Mouse (Mus musculus) kidney, embryonic 15.5 days (tissue): ENCODE results near the gene Esp3. TPM values are rescaled to one million over a fixed set of nuclear protein-coding genes. Genes with fewer than 3 reads are reported as not detected.
"Not testable (repeated sequence)": the region's sequence is repeated elsewhere in the genome, so short reads cannot be mapped to it uniquely, and the experiment has no call there.

Experiments
- ATAC-seq: fragments of 200-750 bp; cut with Nextera tagmentation; replicated peaks from 2 replicates; pipeline ENCODE4 v1.8.0; 2017; ENCODE audit warnings: moderate TSS enrichment; ENCODE audit not compliant: low FRiP score
- H3K27ac ChIP-seq: fragments of 300-500 bp; sonication (generic); 2 replicates; pipeline ENCODE4 v1.5.1; 2015; ENCODE audit warnings: mild to moderate bottlenecking, inconsistent platforms
- H3K27me3 ChIP-seq: fragments of 300-500 bp; sonication (generic); 2 replicates; pipeline ENCODE4 v1.6.1; 2015; ENCODE audit warnings: inconsistent platforms
- H3K36me3 ChIP-seq: fragments of 300-500 bp; sonication (generic); 2 replicates; pipeline ENCODE4 v1.6.1; 2015; ENCODE audit warnings: inconsistent platforms
- H3K4me1 ChIP-seq: fragments of 300-500 bp; sonication (generic); 2 replicates; pipeline ENCODE4 v1.6.1; 2015; ENCODE audit warnings: inconsistent platforms
- H3K4me2 ChIP-seq: fragments of 300-500 bp; sonication (generic); 2 replicates; pipeline ENCODE4 v1.6.1; 2015; ENCODE audit warnings: moderate library complexity, mild to moderate bottlenecking, inconsistent platforms
- H3K4me3 ChIP-seq: fragments of 300-500 bp; sonication (generic); replicated peaks from 2 replicates; pipeline ENCODE4 v1.5.1; 2015; ENCODE audit warnings: mild to moderate bottlenecking, inconsistent platforms
- H3K9ac ChIP-seq: fragments of 300-500 bp; sonication (generic); 2 replicates; pipeline ENCODE4 v1.6.1; 2015; ENCODE audit warnings: mild to moderate bottlenecking, inconsistent platforms
- H3K9me3 ChIP-seq: fragments of 300-500 bp; sonication (generic); replicated peaks from 2 replicates; pipeline ENCODE4 v1.6.1; 2016; ENCODE audit warnings: inconsistent platforms
- WGBS: fragments of 180-500 bp; shearing (Covaris S2); methylation state at CpG from one replicate; pipeline ENCODE4 v1.1.7; 2015; ENCODE audit warnings: mixed read lengths; 5-methylcytosine and 5-hydroxymethylcytosine counted together
- polyA plus RNA-seq: library from polyadenylated mRNA; unstranded; fragments of >200 nt; fragmentation: Nextera tagmentation; extraction: Ambion mirVana; gene quantifications from 2 replicates; pipeline ENCODE4 v1.2.1, GENCODE M21; 2015

Esp3 gene
- polyA plus RNA-seq: not detected in 2 replicates

DNA sequence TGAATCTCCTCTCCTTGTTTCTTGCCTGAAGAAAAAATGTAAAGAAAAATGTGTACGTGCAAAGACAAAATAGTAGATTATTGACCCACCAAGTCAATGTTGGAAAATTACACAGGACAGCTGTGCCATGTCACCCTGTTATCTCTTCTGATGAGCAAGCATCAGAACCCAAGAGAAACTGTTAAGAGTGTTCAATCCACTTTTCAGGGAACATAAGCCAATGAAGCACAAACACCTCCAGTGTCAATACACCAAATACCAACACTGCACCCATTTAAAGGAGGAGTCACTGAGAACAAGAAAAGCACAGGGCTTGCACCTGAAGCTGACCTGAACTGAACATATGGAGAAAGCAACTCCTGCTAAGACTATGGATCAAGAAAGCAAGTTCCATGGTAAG lies at the start of gene Esp3:
TSS of gene Esp3 (plus strand) at position 301 of the 400 bp plus-strand sequence.
- not testable (repeated sequence) for ATAC-seq, H3K27ac ChIP-seq, H3K4me3 ChIP-seq, H3K4me2 ChIP-seq, H3K4me1 ChIP-seq, H3K9me3 ChIP-seq, H3K36me3 ChIP-seq, H3K9ac ChIP-seq, H3K27me3 ChIP-seq
- WGBS: 87% methylated on average over 1 of the region's 1 CpGs

GRCm38 (mm10) chr17:40583906-40584305 lies 48.0 kb upstream of the Esp3 start:
- not testable (repeated sequence) for H3K9me3 ChIP-seq, H3K4me1 ChIP-seq, H3K4me2 ChIP-seq, ATAC-seq, H3K4me3 ChIP-seq, H3K27me3 ChIP-seq, H3K9ac ChIP-seq, H3K27ac ChIP-seq, H3K36me3 ChIP-seq
- WGBS: 58% methylated on average over 6 of the region's 6 CpGs

DNA sequence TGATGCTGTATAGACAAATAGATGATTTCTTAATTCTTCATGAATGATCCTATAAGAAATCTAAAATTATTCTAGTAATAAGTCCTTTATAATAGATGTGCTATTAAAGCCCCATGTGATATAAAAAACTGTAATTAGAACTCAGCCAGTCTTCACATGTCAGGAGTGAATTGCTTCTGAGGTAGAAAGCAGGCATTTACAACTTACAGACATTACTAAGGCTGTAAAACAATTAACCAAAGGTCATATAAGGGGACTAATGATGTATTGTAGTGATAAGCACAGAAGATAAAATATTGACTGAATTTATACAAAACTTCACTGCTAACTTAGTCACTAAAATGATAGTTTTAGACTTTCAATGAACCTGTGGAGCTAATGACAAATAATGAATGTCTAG lies 40.6 kb upstream of the Esp3 start:
- H3K4me3 ChIP-seq: no peak overlapping the region
- no peak overlapping the region for H3K9ac ChIP-seq
- no peak overlapping the region for H3K27ac ChIP-seq
- H3K4me1 ChIP-seq: no peaks in the 10 kb centered on the region
- no peak overlapping the region for H3K4me2 ChIP-seq
- no peak for ATAC-seq
- H3K27me3 ChIP-seq: no peaks in the 10 kb centered on the region
- H3K36me3 ChIP-seq: no peaks in the 10 kb centered on the region
- H3K9me3 ChIP-seq: no peaks in the 10 kb centered on the region

DNA sequence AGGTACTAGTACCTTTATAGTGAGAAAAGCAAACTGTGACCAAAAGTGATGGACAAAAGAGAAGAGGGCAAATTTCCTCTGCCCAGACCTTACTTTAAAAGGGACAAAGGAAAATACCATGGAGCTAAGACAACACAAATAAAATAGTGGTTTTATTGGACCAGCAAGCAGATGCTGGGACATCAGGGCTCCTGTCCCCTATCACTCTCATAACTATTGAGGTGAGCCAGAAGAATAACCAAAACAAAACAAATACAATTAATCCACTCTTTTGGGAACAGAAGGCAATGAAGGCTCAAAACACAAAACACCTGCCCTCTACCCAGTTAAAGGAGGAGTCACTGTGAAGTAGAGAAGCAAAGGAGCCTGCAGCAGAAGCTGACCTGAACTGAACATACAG lies 33.6 kb upstream of the Esp3 start, which contains the start of gene Esp4:
TSS of gene Esp4 (plus strand) at position 301 of the 400 bp plus-strand sequence.
- H3K9me3 ChIP-seq: no peaks in the 10 kb centered on the region
- no peak within 1 kb of the TSS for H3K4me3 ChIP-seq
- H3K27me3 ChIP-seq: no peaks in the 10 kb centered on the region
- H3K36me3 ChIP-seq: no peaks in the 10 kb centered on the region
- no peaks in the 10 kb centered on the region for H3K4me1 ChIP-seq
- no peak for ATAC-seq
- H3K27ac ChIP-seq: no peak within 1 kb of the TSS
- no peak within 1 kb of the TSS for H3K4me2 ChIP-seq
- H3K9ac ChIP-seq: no peak within 1 kb of the TSS

GRCm38 (mm10) chr17:40662118-40662679 lies 30.3 kb downstream of the Esp3 start:
- H3K9me3 ChIP-seq, H3K4me3 ChIP-seq, H3K4me1 ChIP-seq, H3K27ac ChIP-seq, ATAC-seq, H3K27me3 ChIP-seq, H3K4me2 ChIP-seq, H3K36me3 ChIP-seq, H3K9ac ChIP-seq: not testable (repeated sequence)
- WGBS: 74% methylated on average over 9 of the region's 9 CpGs

GRCm38 (mm10) chr17:40663161-40663811 lies 31.4 kb downstream of the Esp3 start:
- H3K27ac ChIP-seq, H3K4me3 ChIP-seq, H3K4me2 ChIP-seq, H3K27me3 ChIP-seq, ATAC-seq, H3K4me1 ChIP-seq, H3K9me3 ChIP-seq, H3K36me3 ChIP-seq, H3K9ac ChIP-seq: not testable (repeated sequence)
- WGBS: 87% methylated on average over 12 of the region's 12 CpGs

Other genes starting within 250 kb of the Esp3 start
- not detected in 2 replicates for gene Esp8, start 112.1 kb upstream of the Esp3 start, polyA plus RNA-seq
- gene Esp6, start 70.6 kb upstream of the Esp3 start, polyA plus RNA-seq: not detected in 2 replicates
- not detected in 2 replicates for gene Esp4, start 33.5 kb upstream of the Esp3 start, polyA plus RNA-seq
- not detected in 2 replicates for gene Esp1, start 95.0 kb downstream of the Esp3 start, polyA plus RNA-seq
- gene Crisp2, start 174.9 kb downstream of the Esp3 start, polyA plus RNA-seq: not detected in 2 replicates
- gene Rhag, start 179.1 kb downstream of the Esp3 start, polyA plus RNA-seq: 1.9 and 3.8 TPM in 2 replicates
- 1.5 and 1.8 TPM in 2 replicates for gene 9130008F23Rik, start 248.5 kb downstream of the Esp3 start, polyA plus RNA-seq